8 mouse cellular contexts compared by ENCODE assay signal in genomic region chr10:42278307-42278850, GRCm38 (mm10). TPM values are rescaled to one million over a fixed set of nuclear protein-coding genes. Genes with fewer than 3 reads are reported as not detected.
DNase-seq lines count a peak whose midpoint lies in the region; ATAC-seq and TF ChIP-seq lines count a peak whose summit lies in the region.

No protein-coding gene starts in this region.

- peak overlapping the region; percentile 74 for H3K4me3 ChIP-seq in lung, embryonic 14.5 days (ENCODE audit: low read depth, low read length)
- H3K4me3 ChIP-seq in embryonic facial prominence, embryonic 15.5 days (replicated peaks): peak overlapping the region; percentile 80
- H3K4me3 ChIP-seq in intestine, postnatal 0 days (ENCODE audit: low read depth, low read length): peak overlapping the region; percentile 85
- H3K4me3 ChIP-seq in neural tube, embryonic 14.5 days (ENCODE audit: low read depth, low read length): peak overlapping the region; percentile 87

- peak overlapping the region; percentile 68 for H3K9ac ChIP-seq in lung, embryonic 14.5 days
- peak overlapping the region; percentile 53 for H3K9ac ChIP-seq in embryonic facial prominence, embryonic 15.5 days
- H3K9ac ChIP-seq in intestine, postnatal 0 days (ENCODE audit: low read depth, low read length): peak overlapping the region; percentile 86
- peak overlapping the region; percentile 64 for H3K9ac ChIP-seq in neural tube, embryonic 14.5 days (replicated peaks; ENCODE audit: low read depth, low read length)

- DNase-seq in lung, embryonic 14.5 days: peak; percentile 40
- DNase-seq in lung, postnatal 14 days: no peak
- no peak for DNase-seq in natural killer cell, adult 2 months (ENCODE audit: low spot score in 2 of 2)
- no peak for DNase-seq in retina, embryonic 14.5 days (ENCODE audit: low spot score)
- no peak for DNase-seq in urinary bladder, adult 18-20 months (ENCODE audit: low spot score in 2 of 2)

- H3K27me3 ChIP-seq in lung, embryonic 14.5 days (ENCODE audit: insufficient read depth, low read length): no peaks in the 10 kb centered on the region
- H3K27me3 ChIP-seq in embryonic facial prominence, embryonic 15.5 days: no peaks in the 10 kb centered on the region
- H3K27me3 ChIP-seq in intestine, postnatal 0 days (replicated peaks; ENCODE audit: control insufficient read depth, insufficient read depth, low read length): no peaks in the 10 kb centered on the region
- no peaks in the 10 kb centered on the region; the same call in 1 of the 2 replicates for H3K27me3 ChIP-seq in neural tube, embryonic 14.5 days (ENCODE audit: control insufficient read depth, insufficient read depth, low read length)

- H3K9me3 ChIP-seq in lung, embryonic 14.5 days (ENCODE audit: low read depth, low read length): no peaks in the 10 kb centered on the region
- H3K9me3 ChIP-seq in embryonic facial prominence, embryonic 15.5 days (replicated peaks): no peaks in the 10 kb centered on the region
- no peaks in the 10 kb centered on the region for H3K9me3 ChIP-seq in intestine, postnatal 0 days (ENCODE audit: control insufficient read depth)
- no peaks in the 10 kb centered on the region for H3K9me3 ChIP-seq in neural tube, embryonic 14.5 days (ENCODE audit: control insufficient read depth, low read length)

- TF ChIP-seq CTCF in lung, embryonic 14.5 days (IDR thresholded peaks at IDR 0.05; ENCODE audit: low read depth): no peak
- no peak for TF ChIP-seq CTCF in intestine, postnatal 0 days (IDR thresholded peaks at IDR 0.05; ENCODE audit: low read depth)

- H3K27ac ChIP-seq in lung, embryonic 14.5 days (ENCODE audit: low read depth): peak overlapping the region; percentile 96
- H3K27ac ChIP-seq in embryonic facial prominence, embryonic 15.5 days (replicated peaks): peak overlapping the region; percentile 99
- peak overlapping the region; percentile 98 for H3K27ac ChIP-seq in intestine, postnatal 0 days (ENCODE audit: low read depth, low read length)
- H3K27ac ChIP-seq in neural tube, embryonic 14.5 days (ENCODE audit: low read depth, low read length): peak overlapping the region; percentile 97

- H3K36me3 ChIP-seq in lung, embryonic 14.5 days (ENCODE audit: insufficient read depth): peaks cover 7% of the 10 kb centered on the region
- no peaks in the 10 kb centered on the region for H3K36me3 ChIP-seq in embryonic facial prominence, embryonic 15.5 days
- H3K36me3 ChIP-seq in intestine, postnatal 0 days (ENCODE audit: control insufficient read depth, insufficient read depth): no peaks in the 10 kb centered on the region
- no peaks in the 10 kb centered on the region for H3K36me3 ChIP-seq in neural tube, embryonic 14.5 days (ENCODE audit: control insufficient read depth, insufficient read depth, low read length)

- peak overlapping the region; percentile 99 for H3K4me2 ChIP-seq in lung, embryonic 14.5 days
- peak overlapping the region; percentile 95 for H3K4me2 ChIP-seq in embryonic facial prominence, embryonic 15.5 days (replicated peaks)
- H3K4me2 ChIP-seq in intestine, postnatal 0 days (replicated peaks; ENCODE audit: low read depth): peak overlapping the region; percentile 97
- peak overlapping the region; percentile 97 for H3K4me2 ChIP-seq in neural tube, embryonic 14.5 days (ENCODE audit: low read depth, low read length)

- ATAC-seq in lung, embryonic 14.5 days (ENCODE audit: insufficient read depth): peak; percentile 4; the same call in 1 of the 2 replicates
- no peak for ATAC-seq in embryonic facial prominence, embryonic 15.5 days (ENCODE audit: insufficient number of reproducible peaks, low FRiP score, low TSS enrichment, low read depth)
- no peak for ATAC-seq in intestine, postnatal 0 days
- no peak; the same call in 1 of the 2 replicates for ATAC-seq in neural tube, embryonic 14.5 days (ENCODE audit: low read depth)

- under 1% methylated on average over 38 of the region's 38 CpGs for WGBS in lung, embryonic 14.5 days
- 2% methylated on average over 34 of the region's 38 CpGs for WGBS in embryonic facial prominence, embryonic 15.5 days
- 1% methylated on average over 38 of the region's 38 CpGs for WGBS in intestine, postnatal 0 days
- under 1% methylated on average over 37 of the region's 38 CpGs for WGBS in neural tube, embryonic 14.5 days

- peaks cover 11% of the 10 kb centered on the region for H3K4me1 ChIP-seq in lung, embryonic 14.5 days (ENCODE audit: insufficient read depth)
- H3K4me1 ChIP-seq in embryonic facial prominence, embryonic 15.5 days: peaks cover 22% of the 10 kb centered on the region
- peaks cover 9% of the 10 kb centered on the region; the same call in 1 of the 2 replicates for H3K4me1 ChIP-seq in intestine, postnatal 0 days (replicated peaks; ENCODE audit: control insufficient read depth, insufficient read depth, low read length)
- peaks cover 22% of the 10 kb centered on the region for H3K4me1 ChIP-seq in neural tube, embryonic 14.5 days (ENCODE audit: control insufficient read depth, insufficient read depth, low read length)

RNA-seq across cellular contexts. Expression of gene Foxo3, which starts 1.8 kb away (rescaled TPM):
- 9.0 and 9.4 TPM in 2 replicates for polyA plus RNA-seq in lung, embryonic 14.5 days (2014; fragmentation: Nextera tagmentation; extraction: Ambion mirVana)
- polyA plus RNA-seq in embryonic facial prominence, embryonic 15.5 days (2015; fragmentation: Nextera tagmentation; extraction: Ambion mirVana): 9.4 and 10.0 TPM in 2 replicates
- 9.3 and 9.8 TPM in 2 replicates for polyA plus RNA-seq in intestine, postnatal 0 days (2015; fragmentation: Nextera tagmentation; extraction: Ambion mirVana)
- polyA plus RNA-seq in neural tube, embryonic 14.5 days (2014; fragmentation: Nextera tagmentation; extraction: Ambion mirVana): 6.1 and 6.6 TPM in 2 replicates
